Mouse (Mus musculus): ENCODE data around the gene Gpr161.

Gpr161 gene

DNA sequence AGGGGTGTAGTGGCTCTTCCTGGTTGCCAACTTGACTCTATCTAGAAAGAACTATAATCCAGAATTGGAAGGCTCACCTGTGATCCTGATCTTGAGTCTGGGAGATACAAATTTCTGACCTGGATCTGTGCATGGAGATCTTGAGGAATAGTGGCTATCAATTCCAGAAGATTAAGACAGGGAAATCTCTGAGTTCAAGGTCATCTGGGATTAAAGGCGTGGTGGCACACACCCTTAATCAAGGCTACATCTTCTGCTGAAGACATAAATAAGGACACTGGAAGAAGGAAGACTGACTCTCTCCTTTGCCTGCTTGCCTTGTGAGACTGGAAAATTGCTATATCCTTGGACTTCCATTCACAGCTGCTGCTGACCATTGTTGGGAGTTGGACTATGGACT, at the start of gene Gpr161:
Gpr161 (plus strand) TSS at position 301 of the 400 bp plus-strand sequence.
- no peak for DNase-seq

DNA sequence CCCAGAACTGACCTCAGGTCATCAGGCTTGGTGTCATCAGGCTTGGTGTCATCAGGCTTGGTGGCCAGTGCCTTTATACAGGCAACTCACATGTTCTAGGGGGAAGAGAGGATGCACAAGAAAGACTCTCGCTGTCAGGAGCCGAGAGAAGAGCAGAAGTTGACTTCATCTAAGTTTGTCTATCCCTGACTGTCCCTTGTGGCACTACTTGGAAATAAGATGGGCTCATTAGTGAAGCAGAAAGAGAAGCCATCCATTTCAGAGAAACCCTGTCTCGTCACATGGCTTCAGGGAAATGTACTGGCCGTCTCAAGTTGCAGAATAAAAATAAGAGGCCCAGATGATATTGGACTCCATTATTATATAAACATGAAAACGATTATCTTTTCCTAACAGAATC, 49.0 kb upstream of the Gpr161 start:
- DNase-seq, result no peak

DNA sequence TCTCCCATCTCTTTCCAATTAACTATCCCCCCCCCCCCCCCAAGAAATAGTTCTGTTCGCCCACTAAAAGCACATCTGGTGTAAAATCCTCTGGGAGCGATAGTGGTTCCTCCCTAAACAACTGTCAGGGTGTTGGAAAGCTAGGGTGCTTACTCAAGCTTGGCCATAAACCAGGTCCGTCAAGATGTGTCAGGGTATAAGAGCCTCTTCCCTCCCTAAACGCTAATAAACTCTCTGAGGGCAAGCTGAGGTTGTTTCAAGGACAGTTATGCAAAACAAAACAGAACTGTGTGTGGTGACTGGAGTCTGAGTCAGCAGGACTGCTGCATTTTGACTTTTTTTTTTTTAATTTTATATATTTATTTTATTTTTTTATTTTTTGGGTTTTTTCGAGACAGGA, 48.5 kb upstream of the Gpr161 start:
- DNase-seq, result no peak

DNA sequence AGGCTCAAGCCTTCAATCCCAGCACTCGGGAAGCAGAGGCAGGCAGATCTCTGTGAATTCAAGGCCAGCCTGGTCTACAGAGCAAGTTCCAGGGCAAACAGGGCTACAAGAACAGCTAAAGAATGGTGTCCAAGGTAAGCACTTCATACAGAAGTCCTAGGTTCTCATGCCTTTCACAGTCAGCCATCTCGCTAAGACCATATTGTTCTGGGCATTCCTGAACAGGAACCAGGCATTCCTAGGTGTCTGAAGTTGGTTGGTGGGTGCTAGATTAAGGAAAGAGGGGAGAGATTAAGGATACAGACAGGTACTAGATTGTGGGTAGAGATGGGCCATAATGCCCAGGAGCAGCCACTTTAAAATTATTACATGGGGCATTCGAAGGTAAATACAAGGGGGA, 47.8 kb upstream of the Gpr161 start:
- no peak for DNase-seq

DNA sequence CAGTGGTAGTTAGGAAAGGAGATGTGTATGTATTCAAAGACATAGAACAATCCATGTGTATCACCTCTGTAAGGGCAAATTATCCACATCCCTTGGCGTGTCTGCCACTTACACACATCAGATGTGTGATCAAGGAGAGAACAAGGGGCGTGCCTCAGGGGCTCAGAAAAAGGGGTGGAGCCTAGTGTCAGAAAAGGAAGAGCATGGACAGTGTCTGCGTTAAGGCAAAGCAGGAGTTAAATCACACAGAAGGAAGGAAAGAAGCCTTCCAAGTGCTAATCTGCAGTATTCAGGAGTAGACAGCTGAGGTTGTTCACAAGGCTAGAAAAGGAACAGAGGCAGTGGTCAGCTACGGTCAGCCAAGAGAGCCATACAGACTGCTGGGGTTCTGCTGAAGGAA, 46.7 kb upstream of the Gpr161 start:
- no peak for DNase-seq

DNA sequence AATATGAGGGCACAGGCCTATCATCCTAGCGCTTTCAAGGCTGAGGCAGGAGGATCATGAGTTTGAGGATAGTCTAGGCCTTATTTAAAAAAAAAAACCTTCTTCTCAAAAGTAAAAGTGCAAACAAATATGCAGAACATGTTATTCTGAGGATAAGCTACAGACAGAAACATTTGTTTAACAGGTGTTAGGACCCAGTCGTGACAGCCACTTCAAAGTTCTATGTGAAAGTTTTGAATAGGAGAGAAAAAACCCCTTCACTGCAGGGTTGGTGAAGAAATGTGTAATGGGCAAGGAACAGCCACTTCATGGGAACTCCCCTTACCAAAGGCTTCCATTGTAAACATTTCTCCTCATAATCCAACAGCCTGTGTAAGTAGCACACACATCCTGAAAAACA, 45.0 kb upstream of the Gpr161 start:
- DNase-seq, result no peak

DNA sequence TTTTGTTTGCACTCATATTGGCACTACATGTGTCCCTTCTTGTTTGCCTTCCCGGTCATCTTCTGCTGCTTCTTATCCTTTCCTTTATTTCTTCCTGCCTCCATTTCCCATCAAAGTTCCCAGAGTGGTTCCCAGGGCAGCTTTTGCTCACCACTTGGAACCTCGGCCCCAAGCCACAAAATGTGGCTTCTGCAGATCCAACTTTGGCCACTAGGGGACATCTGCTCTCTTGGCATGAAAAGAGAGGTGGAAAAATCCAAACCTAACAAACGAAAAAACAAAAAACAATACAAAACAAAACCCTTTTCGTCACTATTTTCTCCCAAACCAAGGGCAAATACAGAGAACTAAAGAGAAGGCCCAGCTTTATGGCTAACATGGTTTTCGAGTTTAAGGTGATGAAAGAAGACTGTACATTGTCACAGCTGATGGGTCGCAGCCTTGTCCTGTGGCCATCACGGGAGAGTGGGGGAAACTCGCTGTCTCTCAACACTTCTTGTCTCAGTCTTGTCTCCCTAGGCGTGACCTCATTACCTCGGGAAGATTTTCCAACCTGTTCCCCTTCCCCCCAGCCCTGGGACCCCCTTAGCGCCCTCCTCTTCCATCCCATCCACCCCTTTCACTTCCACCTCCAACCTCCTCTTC, 43.4 kb upstream of the Gpr161 start:
- no peak for DNase-seq

DNA sequence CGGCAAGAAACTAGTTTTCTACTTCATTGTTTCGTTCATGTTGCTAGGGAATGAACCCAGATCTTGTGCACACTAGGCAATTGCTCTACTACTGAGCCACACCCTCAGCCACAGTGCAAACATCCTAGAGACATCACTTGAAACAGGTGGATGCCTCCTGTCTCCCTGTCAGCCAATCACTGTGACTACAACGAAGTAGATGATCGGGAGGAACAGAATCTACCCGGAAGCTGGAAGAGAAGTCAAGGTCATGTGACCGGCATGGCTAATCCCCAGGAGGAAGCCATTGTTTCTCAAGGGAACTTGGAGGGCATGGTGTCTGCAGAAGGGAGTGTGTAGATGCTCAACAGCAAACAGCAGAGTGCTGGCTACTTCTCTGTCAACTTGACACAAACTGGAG, 20.6 kb upstream of the Gpr161 start:
- DNase-seq, result no peak

DNA sequence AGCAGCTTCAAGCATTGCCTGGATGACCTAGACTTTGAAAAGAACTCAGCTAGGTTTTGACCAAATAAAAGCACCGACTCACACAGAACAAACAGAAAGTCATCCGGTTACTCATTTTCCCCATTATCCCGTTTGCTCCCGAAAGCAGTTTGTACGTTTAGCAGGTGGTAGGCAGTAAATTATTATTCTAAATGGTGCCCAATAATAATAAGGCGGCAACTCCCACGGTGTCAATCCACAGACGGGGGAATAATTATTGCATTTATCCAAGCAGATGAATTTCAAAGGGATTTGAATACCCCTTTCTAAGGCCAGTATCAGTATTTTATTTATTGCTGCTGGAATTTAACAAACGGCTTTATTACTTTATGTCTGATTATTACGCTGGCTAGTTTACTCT, 14.8 kb upstream of the Gpr161 start:
- DNase-seq, result no peak

DNA sequence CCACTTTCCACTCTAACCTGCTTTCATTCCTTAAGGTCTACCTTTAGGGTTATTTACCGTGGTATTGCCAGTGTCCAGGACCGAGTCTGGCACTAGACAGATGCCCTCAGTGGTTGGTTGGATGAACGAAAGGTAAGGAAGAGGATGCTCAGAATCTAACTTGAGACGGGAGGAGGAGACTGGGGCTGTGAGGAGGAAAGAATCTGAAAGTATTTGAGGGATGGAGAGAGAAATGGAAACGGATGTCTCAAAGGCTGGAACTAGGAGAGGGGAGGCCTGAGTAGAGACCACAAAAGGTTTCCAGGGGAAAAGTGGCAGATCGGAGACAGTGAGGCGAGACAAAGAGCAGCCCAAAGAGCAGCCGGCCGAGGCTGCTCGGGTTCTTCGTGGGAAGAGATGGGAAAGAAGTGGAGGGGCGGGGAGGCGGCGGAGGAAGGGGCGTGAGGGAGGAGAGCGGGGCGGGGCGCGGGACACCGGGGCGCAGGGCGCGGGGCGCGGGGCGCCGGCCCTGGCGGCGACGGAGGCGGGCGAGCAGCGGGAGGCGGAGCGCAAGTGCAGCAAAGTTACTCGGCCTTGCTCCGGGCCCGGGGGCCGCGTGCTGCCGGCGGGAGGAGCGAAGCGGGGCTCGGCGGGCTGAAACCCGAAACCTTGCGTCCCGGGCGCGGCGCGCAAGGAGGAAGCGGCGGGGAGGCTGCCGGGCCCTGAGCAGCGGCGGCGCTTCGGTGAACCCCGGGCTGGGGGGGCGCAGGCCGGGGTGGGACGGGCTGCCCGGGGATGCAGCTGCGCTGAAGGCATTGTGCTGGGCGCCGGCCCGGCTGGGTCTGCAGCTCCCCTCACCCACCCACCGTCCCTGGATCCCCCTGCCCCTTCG, 14.0 kb upstream of the Gpr161 start:
- peak; percentile 41 for DNase-seq

DNA sequence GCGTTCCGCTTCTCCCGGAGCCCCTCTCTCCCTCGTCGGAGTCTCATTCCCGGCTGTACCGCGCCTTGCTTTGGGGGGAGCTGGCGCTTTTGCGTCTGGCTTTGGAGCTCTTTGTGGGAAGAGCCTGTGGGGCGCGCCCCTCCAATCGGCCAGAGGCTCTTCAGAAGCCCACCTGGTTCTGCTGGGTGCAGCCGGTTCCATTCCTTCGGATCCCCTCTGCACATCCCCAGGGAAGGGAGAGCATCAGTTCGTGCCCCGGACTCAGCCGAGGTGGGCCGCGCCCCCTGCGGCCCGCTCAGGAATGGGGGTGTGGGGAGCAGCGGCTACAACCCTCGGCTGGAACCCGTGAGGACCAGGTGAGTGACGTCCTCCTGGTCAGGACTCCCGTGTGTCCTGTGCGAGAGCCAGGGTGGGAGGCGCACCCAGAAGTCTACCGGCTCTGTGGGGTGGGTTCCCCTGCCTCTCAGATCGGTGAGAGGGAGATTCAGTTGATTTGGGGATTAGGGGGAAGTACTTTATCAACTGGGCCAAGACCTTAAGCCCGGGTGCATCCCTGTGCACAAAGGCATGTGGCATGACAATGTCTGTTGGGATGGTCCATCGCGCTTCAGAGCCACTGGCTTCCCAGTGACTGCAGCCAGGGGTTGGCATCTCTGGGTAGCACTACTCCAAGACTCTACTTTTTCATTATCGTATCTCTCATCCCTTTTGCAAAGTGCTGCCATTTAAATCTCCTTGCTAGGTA, 13.2 kb upstream of the Gpr161 start:
- DNase-seq, result no peak

DNA sequence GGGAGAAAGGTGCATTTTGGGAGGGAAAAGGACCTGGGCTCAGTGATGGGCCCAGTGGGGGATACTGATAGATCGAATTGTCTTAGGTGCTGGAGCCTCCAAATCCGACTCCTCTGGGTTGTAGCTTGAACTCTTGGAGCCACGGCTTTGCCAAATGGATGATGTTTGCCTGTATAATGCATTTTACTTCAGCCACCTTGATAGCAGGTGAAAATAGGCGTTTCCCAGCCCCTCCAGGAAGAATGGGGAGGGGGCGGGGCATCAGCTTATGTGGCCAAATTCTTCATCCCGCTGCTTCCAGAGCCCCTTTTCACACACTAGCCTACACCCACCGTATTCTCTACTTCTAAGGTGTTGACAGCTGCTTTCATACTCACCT, 12.6 kb upstream of the Gpr161 start:
- DNase-seq, result no peak

DNA sequence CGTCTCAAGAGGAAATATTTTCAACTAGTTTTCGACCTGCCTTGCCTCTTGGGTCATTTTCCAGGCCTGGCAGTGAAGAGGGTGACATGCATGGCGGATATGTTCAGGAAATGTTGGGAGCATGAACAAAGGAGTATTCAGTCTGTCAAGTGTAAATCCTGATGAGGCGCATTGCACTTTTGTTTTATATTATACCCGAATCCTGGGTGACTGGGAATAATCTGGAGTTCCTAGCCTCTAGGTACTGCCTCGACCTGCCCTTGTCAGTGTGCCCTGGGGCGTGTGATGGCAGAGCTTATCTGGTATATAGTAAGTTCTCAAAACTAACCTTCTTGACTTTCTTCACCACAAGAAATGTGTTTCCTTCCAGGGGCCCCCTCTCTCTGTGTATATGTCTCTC, 11.5 kb upstream of the Gpr161 start:
- no peak for DNase-seq

DNA sequence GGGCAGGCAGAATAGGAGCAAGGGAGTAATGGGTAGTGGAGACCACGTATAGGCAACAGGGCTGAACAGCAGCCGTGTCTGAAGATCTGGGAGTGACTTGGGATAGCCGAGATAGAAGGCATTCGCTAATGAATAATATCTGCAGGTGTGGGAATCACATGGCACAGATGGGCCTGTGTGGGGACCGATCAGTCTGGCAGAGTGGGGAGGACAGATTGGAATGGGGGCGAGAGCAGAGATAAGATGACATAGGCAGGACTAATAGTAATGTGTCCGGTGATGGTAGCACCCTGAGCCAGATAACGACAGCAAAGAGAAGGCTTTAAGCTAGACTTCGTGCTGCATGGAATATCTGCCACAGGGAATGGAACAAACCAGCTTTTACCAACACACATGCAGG, 7.4 kb upstream of the Gpr161 start:
- DNase-seq, result no peak

DNA sequence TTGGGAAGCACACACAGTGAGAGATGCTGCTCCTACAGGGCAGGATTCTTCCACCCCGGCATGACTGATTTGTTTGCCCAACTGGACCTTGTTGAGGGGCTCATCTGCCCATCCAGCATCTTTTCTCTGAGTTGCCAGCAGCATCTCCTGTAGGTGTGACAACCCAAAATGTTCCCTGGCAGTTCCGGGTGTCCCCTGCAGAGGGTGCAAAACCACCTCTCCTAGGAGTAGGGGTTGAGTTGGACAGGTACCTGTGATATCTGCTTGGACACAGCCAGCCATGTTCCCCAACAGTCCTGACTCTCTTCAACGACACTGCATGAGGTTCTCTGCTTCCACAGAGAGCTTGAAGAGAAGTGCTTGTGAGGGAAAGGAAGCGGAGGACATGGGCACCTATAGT, 5.8 kb upstream of the Gpr161 start:
- no peak for DNase-seq

DNA sequence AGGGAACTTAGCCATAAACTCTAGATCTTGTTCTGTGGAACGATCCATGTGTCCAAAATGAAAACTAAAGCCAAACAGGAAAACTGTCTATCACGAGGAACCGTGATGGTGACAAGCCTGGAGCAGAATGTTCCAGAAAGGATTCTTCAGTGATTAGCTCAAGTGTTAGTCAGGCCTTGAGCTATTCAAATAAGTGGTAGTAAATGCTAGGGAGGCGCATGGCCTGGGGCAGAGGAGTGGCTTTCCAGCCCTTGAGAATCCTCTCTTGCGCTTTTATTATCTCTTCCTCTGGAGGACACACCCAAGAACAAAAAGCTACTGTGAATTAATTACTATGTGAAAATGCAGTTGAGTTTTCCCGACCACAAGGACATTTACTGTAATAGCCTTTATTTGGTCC, 4.0 kb upstream of the Gpr161 start:
- no peak for DNase-seq

DNA sequence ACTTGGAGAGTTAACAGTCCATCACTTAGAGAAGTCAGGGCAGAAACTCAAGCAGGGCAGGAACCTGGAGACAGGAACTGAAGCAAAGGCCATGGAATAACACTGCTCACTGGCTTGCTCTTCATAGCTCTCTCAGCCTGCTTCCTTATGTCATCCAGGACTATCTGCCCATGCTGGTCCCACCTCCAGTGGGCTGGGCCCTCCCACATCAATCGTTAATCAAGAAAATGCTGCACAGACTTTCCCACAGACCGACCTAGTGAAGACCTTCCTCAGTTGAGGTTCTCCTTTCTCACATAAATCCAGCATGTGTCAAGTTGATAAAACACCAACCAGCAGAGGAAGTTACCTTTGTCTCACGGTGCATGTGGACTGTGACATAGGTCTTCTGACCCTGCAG, 5.5 kb downstream of the Gpr161 start:
- DNase-seq, result no peak

DNA sequence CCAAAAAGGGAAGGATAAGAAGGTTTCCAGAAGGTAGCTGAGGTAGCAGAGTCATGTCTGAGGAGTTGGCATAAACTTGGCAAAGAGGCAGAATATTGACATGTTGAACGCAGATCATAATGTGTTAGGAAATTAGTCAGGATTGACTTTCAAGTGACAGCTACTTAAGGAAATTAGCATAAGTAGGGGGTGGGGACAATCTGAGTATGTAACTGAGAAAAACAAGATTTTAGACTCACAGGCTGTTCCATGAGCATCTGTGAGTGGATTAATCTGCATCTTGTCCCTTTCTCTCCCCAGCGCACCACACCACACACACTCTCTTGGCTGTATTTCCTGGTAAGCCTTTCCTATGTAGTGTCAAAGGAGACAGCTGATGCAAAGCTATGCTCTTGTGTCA, 6.0 kb downstream of the Gpr161 start:
- DNase-seq, result no peak

DNA sequence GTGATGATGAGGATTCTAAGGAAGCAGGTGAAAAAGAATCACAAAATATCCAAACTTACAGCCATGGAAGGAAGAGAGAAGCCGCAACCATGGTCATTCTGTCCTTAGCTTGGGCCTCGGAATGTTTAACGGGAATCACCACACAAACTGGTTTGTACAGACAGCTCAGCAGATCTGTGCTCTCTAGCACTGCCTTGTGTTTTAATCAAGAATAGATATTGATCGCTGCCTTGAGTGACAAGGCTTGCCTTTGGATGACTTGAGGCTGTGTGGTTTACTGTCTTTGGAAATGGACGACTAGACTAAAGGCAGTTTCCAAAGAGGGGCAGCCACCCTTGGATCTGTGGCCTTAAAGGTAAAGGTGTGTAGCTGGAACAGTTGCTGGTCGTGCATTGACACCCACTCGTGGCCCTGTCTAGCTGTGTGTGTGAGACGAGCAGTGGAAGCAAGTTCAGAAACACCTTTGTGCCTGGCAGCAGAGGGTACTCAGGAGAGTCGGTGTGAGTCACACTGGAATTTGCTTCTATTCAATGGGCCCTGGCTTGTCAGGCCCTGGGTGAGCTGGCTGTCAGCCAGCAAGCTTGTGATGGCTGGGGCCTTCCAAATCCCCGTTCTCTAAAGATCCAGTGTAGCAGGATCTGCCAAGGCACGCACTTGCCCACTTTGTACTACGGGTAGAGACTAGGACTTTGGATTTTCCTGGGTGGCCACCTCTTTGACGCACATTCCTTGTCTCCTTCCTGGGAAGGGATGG, 7.0 kb downstream of the Gpr161 start:
- peak; percentile 81 for DNase-seq

DNA sequence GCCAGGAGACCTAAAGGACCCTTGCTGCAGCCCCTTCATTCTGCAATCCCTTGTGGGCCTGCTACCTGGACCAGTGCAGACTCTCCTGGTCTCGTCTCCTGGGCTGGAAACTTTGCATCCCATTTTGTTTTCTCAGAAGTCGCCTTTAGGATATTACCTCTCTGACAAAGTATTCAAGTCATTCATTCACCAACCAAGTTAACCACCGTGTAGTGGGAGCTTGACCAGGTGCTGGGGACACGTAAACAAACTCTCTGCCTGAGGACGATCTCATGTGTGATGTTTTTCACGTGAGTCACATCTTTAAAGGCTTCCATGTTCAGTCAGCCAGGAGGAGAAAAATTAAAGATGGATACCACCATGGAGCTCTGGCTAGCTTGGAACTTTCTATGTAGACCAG, 7.6 kb downstream of the Gpr161 start:
- DNase-seq, result peak; percentile 34

DNA sequence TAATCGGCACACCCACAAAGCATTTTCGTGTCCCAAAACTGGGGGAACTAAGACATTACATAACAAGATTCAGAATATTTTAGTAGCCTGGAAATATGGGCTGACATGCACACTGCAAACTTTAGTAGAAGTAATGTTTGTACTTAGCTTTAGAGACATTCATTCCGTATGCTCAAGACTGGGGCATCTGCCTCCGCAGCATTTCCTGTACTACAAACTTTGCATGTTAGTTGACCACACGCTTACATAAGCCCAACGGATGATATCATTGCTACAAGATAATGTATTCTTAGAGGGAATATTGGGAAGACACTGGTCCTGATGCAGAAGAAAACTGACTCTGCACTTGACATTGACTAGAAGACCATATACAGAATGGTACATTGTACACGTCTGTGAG, 8.8 kb downstream of the Gpr161 start:
- no peak for DNase-seq

DNA sequence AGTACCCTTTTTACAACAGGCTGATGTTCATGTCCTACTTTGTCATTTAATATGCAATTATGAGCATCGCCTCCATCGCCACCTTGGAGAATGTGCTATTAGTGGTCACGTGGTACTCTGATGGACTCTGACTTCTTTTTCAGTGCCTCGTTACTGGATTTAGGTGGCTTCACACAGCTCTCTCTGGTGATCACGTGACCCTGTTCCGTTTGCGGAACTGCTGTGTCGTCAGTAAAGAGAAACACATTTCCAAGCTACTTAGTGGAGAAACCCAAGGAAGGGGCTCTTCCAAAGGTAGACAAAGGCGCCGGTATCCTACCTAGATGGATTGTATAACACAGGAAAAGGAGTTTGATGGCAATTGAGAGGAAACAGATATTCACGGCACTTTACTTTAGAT, 12.6 kb downstream of the Gpr161 start:
- DNase-seq, result no peak

DNA sequence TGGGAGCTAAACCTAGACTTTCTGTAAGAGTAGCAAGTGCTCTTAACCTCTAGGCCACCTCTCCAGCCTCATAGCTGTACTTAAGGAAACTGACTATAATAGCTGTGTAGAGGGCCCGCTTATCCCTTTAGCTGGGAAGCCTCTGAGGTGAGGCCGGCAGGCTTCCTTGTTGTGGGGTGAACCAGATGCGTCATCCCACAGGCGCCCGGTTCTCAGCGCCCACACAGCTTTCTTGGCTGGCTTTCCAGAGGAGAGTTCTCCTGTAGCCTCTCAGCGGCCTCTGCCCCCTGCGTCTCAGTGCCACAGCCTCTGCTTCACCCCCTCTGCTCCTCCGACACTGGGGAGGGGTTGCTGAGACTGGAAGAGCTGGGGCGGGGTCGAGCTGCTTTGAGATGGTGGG, 20.8 kb downstream of the Gpr161 start:
- DNase-seq, result no peak

All from kidney, adult 11 months (tissue).